Mouse (Mus musculus) layer of hippocampus, adult 9-11 months (tissue): ENCODE measurements at regions not wholly inside any gene's neighbourhood (a gene's known extent, or its start where the extent isn't known, plus 50 kb on each side); places are given as distances from the start of the nearest gene placed in this dataset.

Experiments used
- DNase-seq: peaks from one replicate; pipeline ENCODE4 v3.0.0; 2022

DNA sequence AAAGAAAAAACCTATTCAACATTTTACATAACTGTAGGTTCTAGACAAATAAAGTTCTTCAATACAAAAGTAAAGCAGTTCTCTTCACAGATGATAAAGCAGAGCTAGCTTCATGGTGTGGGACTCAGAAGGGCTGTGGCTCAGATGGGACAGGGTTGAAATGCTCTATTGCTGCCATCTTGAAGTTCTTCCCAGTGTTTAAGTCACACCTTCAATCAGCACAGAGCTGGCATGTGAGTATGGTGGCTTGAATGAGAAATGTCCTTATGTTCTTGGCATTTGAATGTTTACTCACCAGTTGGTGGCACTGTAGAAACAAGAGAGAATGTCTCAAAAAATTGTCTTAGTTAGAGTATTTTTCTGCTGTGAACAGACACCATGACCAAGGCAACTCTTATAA, 330.9 kb upstream of the 1700056E22Rik start:
- no peak for DNase-seq

- DNase-seq, result no peak
These were observed 324.1 kb upstream of the 1700056E22Rik start for GRCm38 (mm10) chr1:184358226-184358568.

DNA sequence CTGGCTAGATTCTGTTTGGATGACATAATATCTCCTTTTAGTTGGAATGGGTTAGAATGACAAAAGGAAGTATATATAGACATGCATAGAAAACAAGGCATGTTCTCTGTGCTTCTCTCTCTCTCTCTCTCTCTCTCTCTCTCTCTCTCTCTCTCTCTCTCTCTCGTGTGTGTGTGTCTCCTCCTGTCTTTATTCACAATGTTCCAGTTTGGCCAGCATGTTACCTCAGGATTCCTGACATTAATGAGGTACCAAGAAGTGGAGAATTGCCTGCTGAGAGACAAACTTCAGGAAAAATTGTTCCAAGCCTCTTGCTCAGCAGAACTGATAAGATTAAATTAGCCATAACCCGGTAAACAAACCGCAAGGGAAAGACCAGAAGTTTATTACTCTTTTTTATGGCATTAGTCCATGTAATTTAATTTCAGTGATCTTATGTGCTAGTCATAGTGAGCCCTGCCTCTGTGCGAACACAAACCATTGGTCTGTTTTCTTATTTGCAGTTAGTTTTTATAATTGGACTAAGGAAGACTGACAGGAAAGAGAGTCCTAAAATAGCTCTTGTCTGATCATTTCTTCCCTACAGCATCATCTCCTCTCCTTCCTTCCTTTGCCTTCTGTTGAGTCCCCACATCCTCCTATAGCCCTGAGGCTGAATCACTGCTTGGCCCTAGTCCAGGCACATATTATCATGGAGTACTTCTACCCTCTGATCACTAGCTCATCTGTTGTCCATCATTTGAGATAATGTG, 323.5 kb upstream of the 1700056E22Rik start:
- no peak for DNase-seq

DNA sequence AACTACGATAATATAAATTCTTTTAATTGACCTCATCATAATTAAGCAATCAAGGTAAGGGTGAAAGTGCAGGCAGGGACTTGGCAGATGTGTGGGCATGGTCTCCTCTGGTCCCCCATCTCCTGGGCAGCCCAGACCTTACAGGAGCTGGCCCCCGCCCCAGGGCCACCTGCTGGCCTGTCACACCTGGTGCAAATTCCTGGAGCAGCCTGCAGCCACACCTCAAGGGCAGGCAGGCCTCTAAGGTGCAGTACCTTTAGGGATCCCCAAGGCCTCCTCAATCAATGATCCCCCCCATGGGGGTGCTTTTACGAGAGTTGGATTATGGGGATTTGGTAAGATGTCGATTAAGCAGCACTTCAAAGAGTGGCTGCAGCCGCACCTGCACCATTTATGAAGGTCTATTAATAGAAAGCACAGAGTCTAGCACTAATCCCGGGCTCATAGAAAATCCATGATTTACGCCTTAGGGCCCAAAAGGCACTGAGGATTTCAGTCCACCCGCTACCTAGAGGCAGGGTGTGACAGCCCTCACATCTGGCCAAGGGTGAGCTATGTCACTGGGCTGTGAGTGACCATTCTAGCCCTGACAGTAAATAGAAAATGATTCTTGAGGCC, 319.8 kb upstream of the 1700056E22Rik start:
- DNase-seq, result no peak

DNA sequence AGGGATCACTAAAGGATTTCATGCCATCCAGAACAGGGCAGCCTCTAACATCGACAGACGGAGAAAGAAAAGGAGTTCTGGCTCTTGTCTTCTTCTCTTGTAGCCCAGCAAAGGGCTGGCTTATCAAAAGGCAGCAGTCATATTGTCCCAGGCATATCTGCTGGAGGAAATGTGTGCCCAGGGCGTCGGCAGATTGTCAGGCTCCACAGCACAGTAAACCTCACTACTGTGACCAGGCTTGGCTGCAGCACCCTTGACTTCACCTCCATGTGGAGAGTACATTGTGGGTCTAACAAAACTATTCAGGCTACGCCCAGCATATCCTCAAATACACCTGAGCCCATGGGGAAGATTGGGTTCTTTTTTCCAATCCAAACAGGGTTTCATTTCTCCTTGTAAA, 317.7 kb upstream of the 1700056E22Rik start:
- DNase-seq, result no peak

DNA sequence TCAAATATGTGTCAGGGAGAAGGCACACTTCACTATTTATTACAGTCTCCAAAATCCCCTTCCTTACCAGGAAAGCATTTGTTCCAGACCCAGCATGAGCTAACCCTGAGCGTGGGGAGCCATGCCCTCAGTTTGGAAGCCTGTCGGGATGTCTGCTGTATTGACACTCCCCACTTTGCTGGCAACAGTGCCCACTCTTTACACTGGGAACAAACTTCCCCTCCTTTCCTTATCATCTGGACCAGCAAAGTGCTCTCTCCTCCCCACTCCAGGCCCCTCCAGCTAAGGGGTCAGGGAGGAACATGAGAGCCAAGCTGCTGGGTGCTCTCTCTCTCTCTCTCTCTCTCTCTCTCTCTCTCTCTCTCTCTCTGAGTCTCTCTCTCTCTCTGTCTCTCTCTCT, 310.7 kb upstream of the 1700056E22Rik start:
- DNase-seq, result no peak

DNA sequence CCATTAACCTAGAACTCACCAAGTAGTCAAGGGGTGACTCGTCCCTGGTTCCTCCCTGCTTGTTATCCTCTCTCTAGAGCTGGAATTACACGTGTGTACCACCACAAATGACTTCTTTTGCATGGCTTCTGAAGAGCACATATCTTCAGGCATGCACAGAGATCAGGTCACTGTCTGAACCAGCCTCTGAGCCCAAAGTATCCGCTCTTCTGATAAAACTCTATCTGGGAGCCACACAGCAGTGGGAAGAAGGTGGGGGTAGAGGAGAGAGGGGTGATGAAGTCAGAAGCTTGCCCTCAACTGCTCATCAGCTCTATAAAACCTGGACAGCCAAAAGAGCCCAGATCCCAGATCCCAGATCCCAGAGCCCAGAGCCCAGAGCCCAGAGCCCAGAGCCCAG, 301.9 kb upstream of the 1700056E22Rik start:
- no peak for DNase-seq

DNA sequence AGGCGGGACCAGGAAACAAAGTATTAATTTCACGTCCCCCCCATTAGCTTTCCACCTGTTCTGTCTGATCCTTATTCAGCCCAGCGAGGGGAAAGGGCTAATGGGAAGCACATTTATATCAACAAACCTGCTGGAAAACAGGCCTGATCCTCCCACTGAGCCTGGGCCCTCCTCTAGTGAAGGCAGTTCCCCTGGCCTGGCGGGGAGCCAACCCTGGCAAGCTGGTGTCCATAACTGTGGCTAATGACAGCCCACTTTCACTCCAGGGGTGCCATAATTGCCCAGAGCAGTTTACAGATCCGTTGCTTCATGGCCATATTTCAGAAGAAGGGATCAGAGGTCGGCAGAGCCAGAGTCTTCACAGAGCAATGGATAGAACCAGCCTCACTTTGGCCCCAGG, 301.2 kb upstream of the 1700056E22Rik start:
- DNase-seq, result no peak

- no peak for DNase-seq
These were observed 300.7 kb upstream of the 1700056E22Rik start for GRCm38 (mm10) chr1:184334818-184335217.

- DNase-seq, result no peak
These were observed 299.0 kb upstream of the 1700056E22Rik start for GRCm38 (mm10) chr1:184333086-184333485.

DNA sequence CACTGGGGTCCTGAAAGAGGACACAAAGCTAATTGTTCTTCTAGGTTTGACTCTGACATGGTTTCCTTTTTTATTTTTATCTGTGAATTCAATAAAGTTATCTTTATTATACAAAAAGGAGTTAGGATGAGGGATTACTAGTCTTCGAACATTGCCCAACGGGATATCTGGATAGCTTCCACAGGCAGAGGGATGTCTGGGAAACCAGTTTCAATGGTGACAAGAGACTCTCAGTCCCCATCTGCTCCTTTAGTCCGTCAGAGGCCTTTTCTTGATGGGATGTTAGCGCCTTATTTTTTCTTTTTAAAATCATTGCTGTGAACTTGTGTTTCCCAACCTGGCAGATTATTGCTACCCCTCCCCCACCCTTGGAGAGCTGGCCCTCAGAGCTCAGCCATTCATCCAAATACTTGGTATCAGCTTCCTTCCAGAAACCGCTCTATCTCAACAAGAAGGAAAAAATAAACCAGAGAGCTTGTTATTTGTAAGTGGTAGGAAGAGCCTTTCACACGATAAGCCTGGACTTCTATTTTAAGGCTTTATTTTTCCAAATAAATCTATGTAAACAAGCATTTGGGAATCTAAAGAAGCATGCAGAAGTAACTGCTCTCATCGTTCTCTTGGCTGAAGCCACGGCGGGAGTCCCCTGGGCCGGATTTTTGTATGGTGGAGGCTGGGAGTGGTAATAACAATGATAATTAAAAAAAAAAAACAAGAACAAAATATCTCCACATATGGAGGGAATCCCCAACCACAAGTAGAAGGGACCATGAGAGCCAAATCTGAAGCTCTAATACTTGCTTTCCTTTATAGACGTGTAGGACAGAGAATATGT, 296.6 kb upstream of the 1700056E22Rik start:
- no peak for DNase-seq

- DNase-seq, result no peak
These were observed 292.1 kb upstream of the 1700056E22Rik start for GRCm38 (mm10) chr1:184326191-184326590.

GRCm38 (mm10) chr1:184324234-184324633, 290.1 kb upstream of the 1700056E22Rik start:
- DNase-seq, result no peak

GRCm38 (mm10) chr1:184320521-184321177, 286.5 kb upstream of the 1700056E22Rik start:
- DNase-seq, result no peak

GRCm38 (mm10) chr1:184310185-184310815, 276.2 kb upstream of the 1700056E22Rik start:
- DNase-seq, result peak; percentile 59

- no peak for DNase-seq
These were observed 270.7 kb upstream of the 1700056E22Rik start for GRCm38 (mm10) chr1:184304813-184305212.

DNA sequence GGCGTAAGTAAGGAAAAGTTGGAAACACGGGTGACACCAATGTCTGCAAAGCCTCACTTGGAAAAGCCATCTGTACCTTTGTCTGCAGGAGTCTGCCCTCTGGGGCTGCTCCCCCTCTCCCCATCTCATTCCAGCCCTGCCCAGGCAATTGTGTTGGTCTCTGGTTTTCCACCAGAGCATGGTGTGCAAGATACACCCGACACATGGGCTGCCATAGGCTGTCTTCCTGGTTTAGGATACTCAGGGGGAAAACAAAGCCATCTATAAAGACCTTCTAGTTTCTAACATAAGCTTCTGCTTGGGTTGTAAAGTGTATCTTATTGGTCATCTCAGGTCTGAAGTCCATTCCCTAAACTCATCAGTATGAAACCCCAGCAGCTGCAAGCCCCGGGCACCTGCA, 270.1 kb upstream of the 1700056E22Rik start:
- DNase-seq, result no peak

DNA sequence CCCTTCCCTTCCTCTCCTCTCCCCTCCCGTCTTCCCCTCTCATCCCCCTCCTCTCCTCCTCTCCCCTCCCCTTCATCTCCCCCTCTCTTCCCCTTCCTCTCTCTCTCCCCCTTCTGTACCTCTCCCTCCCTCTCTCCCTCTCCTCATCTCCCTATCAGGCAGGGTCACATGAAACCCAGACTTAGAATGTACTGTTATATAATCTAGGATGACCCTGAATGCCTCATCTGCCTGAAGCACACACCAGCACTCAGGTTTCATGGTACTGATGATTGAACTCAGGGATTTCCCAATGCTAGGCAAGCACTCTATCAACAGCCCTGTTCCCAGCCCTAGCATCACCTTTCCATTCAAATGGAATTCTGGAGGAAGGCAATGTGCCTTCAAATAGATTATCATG, 264.6 kb upstream of the 1700056E22Rik start:
- DNase-seq, result no peak

GRCm38 (mm10) chr1:184297001-184297740, 263.1 kb upstream of the 1700056E22Rik start:
- no peak for DNase-seq

GRCm38 (mm10) chr1:184291129-184291528, 257.0 kb upstream of the 1700056E22Rik start:
- no peak for DNase-seq

GRCm38 (mm10) chr1:184289733-184290416, 255.8 kb upstream of the 1700056E22Rik start:
- DNase-seq, result no peak
